Mouse (Mus musculus) 416B (cell line): ENCODE data around the gene Zfp987.
"Not testable (repeated sequence)": the region's sequence is repeated elsewhere in the genome, so short reads cannot be mapped to it uniquely, and the experiment has no call there.

ENCODE experiments used
- DNase-seq: peaks from one replicate; pipeline ENCODE4 v3.0.0; 2011; ENCODE audit warnings: low read depth

Zfp987 gene

GRCm38 (mm10) chr4:146173378-146174226, 76.5 kb downstream of the Zfp987 start:
- DNase-seq = not testable (repeated sequence)
